Mouse (Mus musculus) cerebellum, adult 9-11 months (tissue): Measurements from ENCODE around the gene Net1.
"Not testable (repeated sequence)": the region's sequence is repeated elsewhere in the genome, so short reads cannot be mapped to it uniquely, and the experiment has no call there.

ENCODE experiments used
- DNase-seq: peaks from one replicate; pipeline ENCODE4 v3.0.0; 2022

The Net1 gene

DNA sequence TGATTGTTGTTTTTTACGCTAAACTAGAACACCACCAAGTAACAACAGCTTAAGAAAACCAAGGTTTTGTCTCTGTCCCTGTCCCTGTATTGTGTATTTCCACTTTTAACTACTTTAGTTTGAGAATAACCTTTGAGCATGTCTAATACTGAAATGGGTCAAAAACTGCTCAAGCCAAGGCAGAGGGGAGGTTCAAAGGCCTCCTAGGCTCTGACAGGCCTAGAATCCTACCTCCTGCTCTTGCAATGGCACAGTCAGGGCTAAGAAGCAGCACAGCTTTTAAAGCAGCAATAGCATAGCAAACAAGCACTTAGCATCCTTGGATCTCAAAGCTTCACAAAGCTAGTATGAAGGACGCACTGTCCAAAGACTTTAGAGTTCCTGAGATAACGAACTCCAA lies 28.9 kb downstream of the Net1 start:
- no peak for DNase-seq

- DNase-seq: no peak
These were observed 31.4 kb downstream of the Net1 start for GRCm38 (mm10) chr13:3886663-3887062.

GRCm38 (mm10) chr13:3877679-3878220 lies 40.3 kb downstream of the Net1 start:
- DNase-seq: no peak

- no peak for DNase-seq
These were observed 40.8 kb downstream of the Net1 start for GRCm38 (mm10) chr13:3877185-3877584.

DNA sequence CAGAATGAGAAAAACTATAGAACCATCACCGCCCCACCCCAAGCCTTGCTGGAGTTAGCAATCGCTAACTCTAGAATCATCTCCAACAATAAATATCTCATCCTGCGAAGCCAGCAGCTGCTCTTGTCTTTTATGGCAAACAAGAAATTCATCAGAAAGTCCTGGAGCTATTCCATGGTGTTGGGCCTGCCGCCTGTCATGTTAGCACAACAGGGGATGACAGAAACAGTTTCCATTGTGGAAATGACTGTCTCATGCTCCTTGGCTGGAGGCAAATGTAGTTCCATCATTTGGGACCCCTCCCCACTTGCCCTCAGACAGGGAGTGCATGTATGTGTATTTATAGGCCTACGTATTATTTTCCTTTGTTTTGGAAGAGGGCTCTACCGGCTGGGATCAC lies 41.6 kb downstream of the Net1 start:
- no peak for DNase-seq

GRCm38 (mm10) chr13:3872832-3873231 lies 45.2 kb downstream of the Net1 start:
- DNase-seq: no peak

DNA sequence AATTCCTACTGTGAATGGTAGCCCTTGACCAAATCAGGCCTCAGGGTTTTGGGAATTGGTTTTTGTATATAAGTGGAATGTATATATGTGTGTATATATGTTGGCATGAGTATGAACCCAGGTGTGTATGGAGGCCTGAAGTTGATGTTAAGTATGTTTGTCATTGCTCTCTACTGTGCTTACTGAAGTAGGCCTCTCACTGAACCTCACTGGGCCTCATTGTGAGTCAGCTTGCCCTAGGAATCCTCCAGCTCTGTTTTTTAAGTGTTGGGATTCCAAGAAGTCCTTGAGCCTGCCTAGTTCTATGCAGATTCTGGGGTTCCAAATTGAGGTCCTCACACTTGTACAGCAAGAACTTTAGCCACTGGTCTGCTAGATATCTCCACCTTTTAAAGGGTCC lies 48.1 kb downstream of the Net1 start:
- DNase-seq: no peak

DNA sequence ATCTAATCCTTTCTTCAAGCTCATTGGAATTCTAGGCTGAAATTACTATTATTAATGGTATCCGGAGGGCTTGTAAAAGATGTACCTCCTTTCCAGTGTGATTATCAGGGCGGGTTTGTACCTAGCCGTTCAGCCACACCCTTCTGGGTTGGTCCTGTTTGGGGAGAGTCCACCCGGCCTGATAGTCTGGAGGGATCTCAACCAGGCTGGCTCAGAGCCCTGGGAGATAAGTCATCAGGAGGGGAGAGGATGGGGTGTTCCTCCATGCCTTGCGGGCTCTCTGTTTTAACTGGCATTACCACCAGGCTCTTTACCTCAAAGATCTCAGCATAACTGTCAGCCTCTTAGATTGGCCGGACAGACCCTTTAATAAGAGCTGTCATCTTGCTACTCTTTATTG lies 50.9 kb downstream of the Net1 start:
- DNase-seq: no peak

DNA sequence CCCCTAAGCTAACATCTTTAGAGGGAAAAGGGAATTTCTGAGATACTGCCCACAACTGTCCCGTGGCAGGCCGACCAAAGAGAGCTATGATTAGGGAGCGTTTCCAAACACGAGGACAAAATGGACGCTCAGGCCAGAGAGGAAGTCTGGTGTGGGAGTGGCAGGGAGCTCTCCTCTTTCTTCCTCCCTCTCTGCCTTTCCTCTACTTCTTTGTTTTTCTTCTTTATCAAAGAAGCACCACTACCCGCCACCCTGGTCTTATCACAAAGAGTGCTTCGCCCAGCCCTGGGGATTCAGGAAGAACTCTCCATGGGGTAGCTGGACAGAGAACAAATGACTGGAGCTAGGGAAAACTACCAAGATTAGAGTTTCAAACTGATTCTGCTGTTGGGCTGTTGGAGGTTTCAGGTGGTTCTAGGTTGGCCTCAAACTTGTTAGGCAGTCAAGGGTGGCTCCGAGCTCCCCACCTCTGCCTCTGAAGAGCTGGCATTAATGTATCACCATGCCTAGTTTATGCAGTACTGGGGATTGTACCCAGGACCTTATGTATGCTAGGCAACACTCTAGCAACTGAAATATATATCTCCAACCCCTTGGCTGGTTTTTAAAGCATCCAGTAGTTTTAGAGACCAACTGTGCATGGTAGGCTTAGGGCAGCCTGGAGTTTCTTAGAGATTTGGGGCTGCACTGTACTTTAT lies 51.5 kb downstream of the Net1 start:
- no peak for DNase-seq

GRCm38 (mm10) chr13:3865648-3866354 lies 52.2 kb downstream of the Net1 start:
- no peak for DNase-seq

DNA sequence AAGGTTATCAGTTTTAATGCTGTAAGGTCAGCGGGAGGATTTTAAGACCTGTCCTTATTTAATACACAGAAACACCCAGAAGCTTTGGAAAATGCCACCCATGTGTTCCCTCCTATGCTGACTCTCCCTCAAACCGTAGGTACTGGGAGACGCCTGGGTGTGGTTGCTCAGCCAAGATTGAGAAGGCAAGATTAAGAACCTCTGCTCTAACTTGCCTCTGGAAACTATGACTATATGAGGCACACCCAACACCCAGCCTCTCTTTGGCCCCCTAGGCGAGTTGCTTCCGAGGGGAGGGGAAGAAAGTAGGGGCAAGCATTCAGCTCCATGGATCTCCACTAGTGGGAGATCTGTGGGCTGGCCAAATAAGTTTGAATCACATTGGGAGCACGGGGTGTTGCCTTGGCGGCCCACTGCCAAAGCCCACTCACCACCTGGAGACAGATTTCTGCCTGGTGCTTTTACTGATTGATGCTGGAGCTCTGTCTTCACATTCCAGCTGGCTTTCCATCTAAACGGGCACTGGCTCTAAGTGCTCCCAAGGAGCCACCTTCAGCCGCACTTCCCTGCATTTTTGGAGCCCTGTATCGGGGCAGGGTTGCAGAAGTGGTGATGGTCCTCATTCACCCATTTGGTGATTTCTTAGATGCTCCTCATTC lies 55.0 kb downstream of the Net1 start:
- DNase-seq: no peak

DNA sequence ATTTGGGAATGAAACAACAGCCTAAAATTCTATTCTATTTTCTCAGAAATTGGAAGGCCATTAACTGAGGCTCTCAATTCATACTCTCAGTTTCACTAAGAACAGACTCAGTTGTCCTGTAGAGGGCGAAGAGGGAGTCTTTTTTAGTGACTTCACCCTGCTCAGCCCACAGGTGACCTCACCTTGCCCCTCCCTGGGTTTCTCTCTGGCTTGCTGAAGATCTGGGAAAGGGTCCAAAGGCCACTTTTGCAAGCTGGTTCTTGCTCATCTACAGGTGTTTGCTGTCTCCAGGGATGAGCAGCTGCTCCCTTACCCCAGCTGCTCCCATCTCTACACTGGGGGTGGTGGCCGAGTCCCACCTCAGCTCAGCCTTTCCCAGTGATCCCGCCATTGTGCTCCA lies 55.7 kb downstream of the Net1 start:
- no peak for DNase-seq

- no peak for DNase-seq
These were observed 56.8 kb downstream of the Net1 start for GRCm38 (mm10) chr13:3861251-3861650.

DNA sequence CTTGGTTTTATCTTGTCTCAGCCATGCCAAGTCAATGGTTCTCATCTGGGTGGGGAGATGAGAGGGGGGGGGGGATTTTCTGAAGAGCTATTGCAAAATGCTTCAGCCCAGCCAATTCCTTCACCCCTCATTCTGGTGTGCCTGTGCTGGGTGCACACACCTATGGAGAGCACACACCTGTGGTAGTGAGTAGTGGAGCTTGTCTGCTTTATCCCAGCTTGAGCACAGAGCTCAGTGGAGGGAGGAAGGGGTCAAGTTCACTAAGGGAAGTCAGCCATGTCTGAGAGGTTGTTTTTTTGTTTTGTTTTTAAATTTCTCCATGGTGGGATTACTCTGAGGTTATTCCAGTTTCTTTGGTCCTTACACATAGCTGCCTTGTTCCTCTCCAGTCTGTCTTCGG lies 61.8 kb downstream of the Net1 start:
- DNase-seq: no peak

GRCm38 (mm10) chr13:3854856-3855255 lies 63.2 kb downstream of the Net1 start:
- DNase-seq: no peak

- not testable (repeated sequence) for DNase-seq
These were observed 64.2 kb downstream of the Net1 start, which contains the start of gene Calm5 for GRCm38 (mm10) chr13:3853648-3854333. TSS of gene Calm5 (plus strand) at chr13:3854173.

DNA sequence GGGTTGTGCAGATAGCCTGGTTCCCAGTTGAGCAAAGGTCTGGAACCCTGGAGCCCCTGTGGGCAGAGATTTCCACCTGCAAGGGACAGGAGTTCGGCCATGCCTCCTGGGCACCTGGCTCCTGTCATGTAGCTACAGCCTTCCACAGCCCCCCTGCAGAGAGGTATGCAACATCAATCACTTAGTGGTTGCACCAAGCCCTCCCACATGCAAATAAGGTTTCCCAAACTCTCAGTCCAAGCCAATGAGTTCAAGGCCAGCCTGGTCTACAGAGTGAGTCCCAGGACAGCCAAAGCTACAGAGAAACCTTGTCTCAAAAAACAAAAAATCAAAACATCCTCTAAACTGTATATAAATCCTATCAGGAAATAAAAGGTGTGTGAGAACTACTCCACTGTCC lies 67.7 kb downstream of the Net1 start:
- DNase-seq: no peak

- DNase-seq: not testable (repeated sequence)
These were observed 77.4 kb downstream of the Net1 start for GRCm38 (mm10) chr13:3840662-3841061.

GRCm38 (mm10) chr13:3837312-3837807 lies 80.7 kb downstream of the Net1 start, which contains the start of gene Calm4:
TSS of gene Calm4 (plus strand) at chr13:3837757.
- not testable (repeated sequence) for DNase-seq

DNA sequence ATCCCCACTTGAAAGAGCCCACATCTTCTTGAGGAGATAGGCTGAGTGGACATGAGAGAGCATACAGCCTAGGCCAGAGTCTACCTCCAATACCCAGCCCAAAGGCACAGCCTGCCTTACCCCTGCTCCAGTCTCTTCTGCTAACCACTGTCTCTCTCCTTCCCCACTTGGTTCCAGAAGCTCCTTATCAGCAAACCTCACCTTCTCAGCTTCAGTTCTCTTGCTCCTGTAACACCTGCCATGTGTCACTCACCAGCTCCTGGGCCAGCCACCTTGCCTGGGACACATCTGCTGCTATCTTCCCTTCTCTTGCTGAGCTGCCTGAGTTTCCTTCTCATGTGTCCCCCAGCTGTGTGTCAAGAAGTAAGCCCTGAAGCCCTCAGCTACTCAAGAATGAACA lies 84.4 kb downstream of the Net1 start:
- not testable (repeated sequence) for DNase-seq

GRCm38 (mm10) chr13:3832450-3832849 lies 85.6 kb downstream of the Net1 start:
- no peak for DNase-seq
